Mouse (Mus musculus) E14TG2a.4 (cell line): ENCODE measurements around the gene Gm10354.
"Not testable (repeated sequence)": the region's sequence is repeated elsewhere in the genome, so short reads cannot be mapped to it uniquely, and the experiment has no call there.

ENCODE experiments used
- H3K27me3 ChIP-seq: 2 replicates; pipeline ENCODE4 v1.6.1; 2014; ENCODE audit warnings: low read length, control low read depth; ENCODE audit not compliant: insufficient read depth
- H3K36me3 ChIP-seq: 2 replicates; pipeline ENCODE4 v1.6.1; 2014; ENCODE audit warnings: low read length, control low read depth; ENCODE audit not compliant: insufficient read depth
- H3K4me1 ChIP-seq: replicated peaks from 2 replicates; pipeline ENCODE4 v1.6.1; 2014; ENCODE audit warnings: low read depth, low read length, control low read depth
- H3K4me3 ChIP-seq: replicated peaks from 2 replicates; pipeline ENCODE4 v1.5.1; 2014; ENCODE audit warnings: mild to moderate bottlenecking, low read length
- H3K9me3 ChIP-seq: 2 replicates; pipeline ENCODE4 v1.6.1; 2014; ENCODE audit warnings: low read length, control low read depth
- CTCF ChIP-seq: conservative IDR thresholded peaks from 2 replicates; pipeline ENCODE4 v1.5.1; 2014; ENCODE audit warnings: low read length

The Gm10354 gene

GRCm38 (mm10) chr5:14986649-14987387 is 8.1 kb upstream of the Gm10354 start:
- TF ChIP-seq CTCF: 0 out of 2 replicates have a peak, but pooled peaks have one; percentile 8
- not testable (repeated sequence) for H3K9me3 ChIP-seq, H3K4me1 ChIP-seq, H3K36me3 ChIP-seq, H3K4me3 ChIP-seq, H3K27me3 ChIP-seq

- H3K4me1 ChIP-seq, H3K4me3 ChIP-seq, H3K9me3 ChIP-seq, H3K27me3 ChIP-seq, H3K36me3 ChIP-seq: not testable (repeated sequence)
Observed at GRCm38 (mm10) chr5:14977368-14977767, 1.4 kb downstream of the Gm10354 start.

DNA sequence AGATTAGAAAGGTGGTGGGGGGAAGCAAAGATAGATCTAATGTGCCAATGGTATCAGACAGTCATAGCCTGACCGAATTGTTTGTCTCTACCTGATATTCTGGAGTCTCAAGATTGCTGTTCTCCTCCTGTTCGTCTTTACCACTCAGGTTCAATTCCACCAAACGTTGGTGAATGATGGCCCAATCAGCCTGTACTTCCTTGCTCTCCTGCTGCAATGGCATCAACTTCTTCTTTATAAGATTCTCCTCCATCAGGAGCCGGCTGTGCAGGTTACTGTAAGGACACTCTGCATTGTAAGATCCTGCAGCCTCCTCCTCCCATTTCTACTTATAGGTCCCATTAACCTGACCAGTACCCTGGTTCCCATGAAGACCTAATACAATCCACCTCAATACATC is 3.4 kb downstream of the Gm10354 start:
- not testable (repeated sequence) for H3K4me3 ChIP-seq, H3K9me3 ChIP-seq, H3K36me3 ChIP-seq, H3K4me1 ChIP-seq, H3K27me3 ChIP-seq

- not testable (repeated sequence) for H3K9me3 ChIP-seq, H3K4me1 ChIP-seq, H3K36me3 ChIP-seq
Observed at GRCm38 (mm10) chr5:14972841-14973240, 5.9 kb downstream of the Gm10354 start.

GRCm38 (mm10) chr5:14963821-14964220 is 14.9 kb downstream of the Gm10354 start:
- H3K36me3 ChIP-seq, H3K4me3 ChIP-seq: not testable (repeated sequence)

More at GRCm38 (mm10) chr5:14972841-14973240, 5.9 kb downstream of the Gm10354 start:
- not testable (repeated sequence) for H3K4me3 ChIP-seq, H3K27me3 ChIP-seq

GRCm38 (mm10) chr5:14961502-14961901 is 17.2 kb downstream of the Gm10354 start:
- not testable (repeated sequence) for H3K36me3 ChIP-seq, H3K27me3 ChIP-seq, H3K9me3 ChIP-seq, H3K4me1 ChIP-seq, H3K4me3 ChIP-seq

More at GRCm38 (mm10) chr5:14963821-14964220, 14.9 kb downstream of the Gm10354 start:
- not testable (repeated sequence) for H3K4me1 ChIP-seq, H3K27me3 ChIP-seq, H3K9me3 ChIP-seq
- TF ChIP-seq CTCF: peak; percentile 61

GRCm38 (mm10) chr5:14955928-14956706 is 22.6 kb downstream of the Gm10354 start:
- not testable (repeated sequence) for H3K36me3 ChIP-seq, H3K9me3 ChIP-seq, H3K27me3 ChIP-seq, H3K4me1 ChIP-seq, H3K4me3 ChIP-seq

DNA sequence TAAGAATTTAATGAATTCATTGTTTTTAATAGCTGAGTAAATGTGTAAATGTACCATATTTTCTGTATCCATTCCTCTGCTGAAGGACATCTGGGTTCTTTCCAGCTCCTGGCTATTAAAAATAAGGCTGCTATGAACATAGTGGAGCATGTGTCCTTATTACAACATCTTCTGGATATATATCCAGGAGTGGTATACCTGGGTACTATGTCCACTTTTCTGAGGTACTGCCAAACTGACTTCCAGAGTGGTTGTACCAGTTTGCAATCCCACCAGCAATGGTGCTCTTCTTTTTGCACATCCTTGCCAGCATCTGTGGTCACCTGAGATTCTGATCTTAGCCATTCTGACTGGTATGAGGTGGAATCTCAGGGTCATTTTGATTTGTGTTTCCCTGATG is 25.1 kb downstream of the Gm10354 start:
- H3K9me3 ChIP-seq, H3K36me3 ChIP-seq, H3K4me3 ChIP-seq, H3K4me1 ChIP-seq, H3K27me3 ChIP-seq: not testable (repeated sequence)

- not testable (repeated sequence) for H3K9me3 ChIP-seq, H3K4me3 ChIP-seq, H3K4me1 ChIP-seq, H3K36me3 ChIP-seq, H3K27me3 ChIP-seq
Observed at GRCm38 (mm10) chr5:14952749-14953148, 26.0 kb downstream of the Gm10354 start.

- not testable (repeated sequence) for H3K36me3 ChIP-seq, H3K9me3 ChIP-seq, H3K4me3 ChIP-seq, H3K27me3 ChIP-seq, H3K4me1 ChIP-seq
Observed at GRCm38 (mm10) chr5:14951822-14952221, 26.9 kb downstream of the Gm10354 start.

DNA sequence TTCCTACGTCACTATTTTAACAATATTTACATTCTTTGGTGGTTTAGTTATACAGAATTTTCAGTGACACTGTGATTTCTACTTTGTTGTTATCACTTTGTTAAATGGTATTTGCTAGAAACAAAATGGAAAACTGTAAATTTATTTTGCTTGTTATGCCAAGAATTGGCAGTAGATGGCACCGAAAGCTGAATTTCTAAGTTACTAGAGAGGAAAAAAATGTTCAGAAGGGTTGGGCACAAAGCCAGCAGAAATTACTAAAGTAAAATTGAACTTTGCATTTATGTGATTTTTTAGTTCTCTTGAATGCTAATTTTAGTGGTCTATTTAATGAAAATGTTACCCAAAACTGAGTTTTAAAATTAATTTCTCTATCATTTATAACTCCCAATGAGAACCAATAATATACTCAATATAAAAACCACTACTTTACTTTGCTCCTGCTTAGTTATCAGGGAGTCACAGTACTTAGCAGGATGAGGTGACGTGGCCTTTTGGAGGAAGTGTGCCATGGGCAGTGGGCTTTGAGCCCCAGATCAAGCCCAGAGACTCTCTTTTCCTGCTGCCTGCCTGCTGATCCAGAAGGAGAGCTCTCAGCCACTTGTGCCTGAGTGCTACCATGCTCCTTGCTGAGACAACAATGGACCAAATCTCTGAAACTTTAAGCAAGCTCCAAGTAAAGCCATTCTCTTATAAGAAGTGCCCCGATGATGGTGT is 31.1 kb downstream of the Gm10354 start:
- H3K4me1 ChIP-seq, H3K36me3 ChIP-seq, H3K4me3 ChIP-seq, H3K9me3 ChIP-seq, H3K27me3 ChIP-seq: not testable (repeated sequence)

GRCm38 (mm10) chr5:14945524-14945923 is 33.2 kb downstream of the Gm10354 start:
- not testable (repeated sequence) for H3K36me3 ChIP-seq, H3K9me3 ChIP-seq, H3K4me1 ChIP-seq, H3K4me3 ChIP-seq, H3K27me3 ChIP-seq

- not testable (repeated sequence) for H3K27me3 ChIP-seq, H3K4me3 ChIP-seq, H3K4me1 ChIP-seq, H3K9me3 ChIP-seq, H3K36me3 ChIP-seq
Observed at GRCm38 (mm10) chr5:14941043-14941442, 37.7 kb downstream of the Gm10354 start.

DNA sequence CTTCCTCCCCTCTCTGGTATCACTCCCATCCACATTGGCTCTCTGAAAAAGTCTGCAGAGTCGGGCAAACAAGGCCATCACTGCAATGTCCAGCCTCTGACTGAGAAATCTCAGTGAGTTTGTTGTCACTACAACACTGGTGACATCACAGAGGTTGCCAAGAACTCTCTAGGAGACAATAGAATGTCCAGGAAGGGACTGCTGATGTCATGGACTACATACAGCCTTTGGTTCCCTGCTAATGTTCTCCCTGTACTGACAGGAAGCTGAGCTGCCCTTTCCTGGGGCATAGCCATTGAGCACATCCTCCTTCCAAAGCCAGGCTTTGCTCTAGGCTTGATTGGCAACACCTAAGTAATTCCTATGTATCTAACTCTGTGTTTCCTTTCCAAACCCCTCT is 40.4 kb downstream of the Gm10354 start, which contains the start of gene Speer4e:
TSS of gene Speer4e (minus strand) at position 101 of the 400 bp plus-strand sequence.
- not testable (repeated sequence) for H3K9me3 ChIP-seq, H3K36me3 ChIP-seq, H3K4me3 ChIP-seq, H3K4me1 ChIP-seq, H3K27me3 ChIP-seq
